Mouse (Mus musculus) heart, postnatal 4 days (tissue): ENCODE measurements around the gene Nsf. TPM values are rescaled to one million over a fixed set of nuclear protein-coding genes. Genes with fewer than 3 reads are reported as not detected.

Source experiments
- DNase-seq: peaks from one replicate; pipeline ENCODE4 v3.0.0; 2021
- total RNA-seq, 2 experiments: library from RNA; stranded (reverse); gene quantifications; 2 replicates each; pipeline ENCODE4 v1.2.3; 2021

Gene Nsf
- total RNA-seq, 2 experiments from 2014 or later: 39.7 to 45.2 TPM

GRCm38 (mm10) chr11:103940887-103941286 is 13.0 kb downstream of the Nsf start:
- DNase-seq: no peak

GRCm38 (mm10) chr11:103937976-103938728 is 15.7 kb downstream of the Nsf start:
- no peak for DNase-seq

GRCm38 (mm10) chr11:103937451-103937850 is 16.4 kb downstream of the Nsf start:
- DNase-seq: no peak

DNA sequence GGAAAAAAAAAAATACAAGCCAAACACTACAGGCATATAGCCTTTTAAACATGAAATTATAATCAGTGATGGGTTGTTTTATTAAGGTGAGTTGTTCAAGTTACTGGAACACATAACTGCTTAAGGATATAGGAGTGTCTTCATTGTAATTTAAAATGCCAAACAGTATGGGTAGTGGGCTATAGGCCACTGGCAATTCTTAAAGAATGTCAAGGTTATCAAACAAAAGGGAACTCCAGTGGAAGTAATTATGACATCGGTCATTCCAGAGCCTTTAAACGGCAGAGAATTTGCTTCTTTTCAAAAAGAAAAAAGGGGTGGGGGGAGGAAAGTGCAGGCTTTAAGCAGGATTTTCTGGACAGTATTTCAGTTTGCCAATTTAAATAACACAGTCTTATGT is 18.1 kb downstream of the Nsf start:
- no peak for DNase-seq

- no peak for DNase-seq
Observed at GRCm38 (mm10) chr11:103933886-103934285, 20.0 kb downstream of the Nsf start.

GRCm38 (mm10) chr11:103923957-103924356 is 29.9 kb downstream of the Nsf start:
- no peak for DNase-seq

GRCm38 (mm10) chr11:103923272-103923671 is 30.6 kb downstream of the Nsf start:
- no peak for DNase-seq

DNA sequence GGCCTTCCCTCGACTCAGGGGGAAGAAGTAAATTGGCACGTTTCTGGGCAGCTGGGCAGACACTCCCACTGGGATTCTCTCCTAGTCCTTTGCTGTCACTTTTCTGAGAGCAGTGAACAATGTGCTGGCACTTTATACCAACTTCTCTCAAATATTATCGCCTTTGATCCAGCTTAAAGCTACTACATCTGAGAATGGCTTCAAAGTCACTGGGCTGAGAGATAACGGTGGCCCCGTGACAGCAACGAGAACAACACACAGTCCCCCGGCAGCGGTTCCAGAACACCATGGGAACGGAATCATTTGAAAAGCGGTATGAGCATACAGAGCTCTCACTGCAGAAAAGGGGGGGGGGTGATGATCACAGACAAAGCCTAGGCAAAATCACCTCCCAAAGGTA is 31.0 kb downstream of the Nsf start:
- DNase-seq: no peak

DNA sequence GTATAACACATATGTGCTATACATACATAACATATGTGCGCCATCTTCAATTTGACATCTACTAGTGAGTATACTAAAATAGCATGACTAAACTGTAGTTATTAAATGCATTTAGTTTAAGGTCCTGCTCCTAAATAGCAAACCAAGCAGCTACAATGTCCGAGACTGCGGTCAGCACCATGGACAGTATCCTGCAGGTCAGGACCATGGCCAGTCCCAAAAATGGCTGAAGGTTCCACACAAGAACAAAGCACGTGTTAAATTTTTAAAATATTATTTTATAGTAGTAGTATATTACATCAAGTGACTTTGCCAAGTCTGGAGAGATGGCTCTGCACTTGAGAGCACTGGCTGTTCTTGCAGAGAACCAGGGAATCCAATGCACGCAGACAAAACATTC is 33.2 kb downstream of the Nsf start:
- peak; percentile 79 for DNase-seq

DNA sequence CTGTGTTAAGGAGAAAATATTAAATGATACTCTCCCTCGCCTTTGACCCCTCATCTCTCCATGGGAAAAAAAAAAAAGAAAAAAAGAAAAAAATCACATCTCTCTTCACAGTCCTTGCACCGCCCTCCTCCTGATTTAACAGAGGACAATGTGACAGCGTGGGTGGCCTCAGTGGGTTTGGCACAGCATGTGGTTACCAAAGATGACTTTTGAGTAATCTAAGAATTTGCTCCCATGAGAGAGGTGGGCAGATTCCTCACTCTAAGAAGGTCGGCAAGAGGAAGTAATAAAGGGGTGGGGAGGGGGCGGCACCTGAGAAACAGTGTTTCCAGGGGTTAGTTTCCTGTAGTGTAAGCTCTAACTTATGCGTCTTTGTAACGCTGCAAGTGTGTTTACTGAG is 37.0 kb downstream of the Nsf start:
- DNase-seq: no peak

DNA sequence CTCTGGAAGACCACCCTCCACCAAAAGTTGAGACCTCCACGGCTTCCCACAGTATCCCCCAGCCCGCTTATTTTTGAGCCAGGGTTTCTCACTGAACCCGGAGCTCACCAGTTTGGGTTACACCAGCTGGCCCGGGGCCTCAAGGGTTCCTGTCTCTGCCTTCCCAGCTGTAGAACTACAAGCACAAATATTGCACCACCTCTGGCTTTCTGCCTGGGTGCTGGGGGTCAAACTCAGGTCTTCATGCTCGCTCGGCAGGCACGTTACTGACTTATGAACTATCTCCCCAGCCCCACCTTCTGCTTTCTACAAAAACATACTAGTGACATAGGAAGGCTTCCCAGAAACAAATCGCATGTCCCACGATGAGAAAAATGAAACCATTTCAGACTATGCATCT is 38.2 kb downstream of the Nsf start:
- DNase-seq: no peak

GRCm38 (mm10) chr11:103910993-103911585 is 42.8 kb downstream of the Nsf start:
- DNase-seq: no peak

GRCm38 (mm10) chr11:103910531-103910930 is 43.3 kb downstream of the Nsf start:
- no peak for DNase-seq

DNA sequence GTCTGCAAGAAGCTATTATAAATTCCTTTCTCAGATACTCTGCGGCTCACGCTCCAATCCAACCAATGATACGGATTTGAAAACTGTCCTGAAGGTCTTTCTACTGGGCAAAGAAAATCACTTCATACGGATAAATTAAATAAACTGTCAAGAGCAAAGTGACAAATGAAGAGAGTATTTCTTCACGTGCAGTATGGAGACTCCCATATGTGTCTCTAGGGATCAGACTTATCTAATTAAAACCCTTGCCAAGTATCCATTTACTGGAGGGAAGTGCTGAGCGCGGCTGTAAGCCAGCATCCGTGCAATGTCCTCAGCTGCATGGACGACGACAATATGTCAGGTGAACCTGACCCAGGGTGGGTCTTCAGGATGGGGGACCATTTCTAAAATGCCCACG is 44.0 kb downstream of the Nsf start:
- DNase-seq: no peak

DNA sequence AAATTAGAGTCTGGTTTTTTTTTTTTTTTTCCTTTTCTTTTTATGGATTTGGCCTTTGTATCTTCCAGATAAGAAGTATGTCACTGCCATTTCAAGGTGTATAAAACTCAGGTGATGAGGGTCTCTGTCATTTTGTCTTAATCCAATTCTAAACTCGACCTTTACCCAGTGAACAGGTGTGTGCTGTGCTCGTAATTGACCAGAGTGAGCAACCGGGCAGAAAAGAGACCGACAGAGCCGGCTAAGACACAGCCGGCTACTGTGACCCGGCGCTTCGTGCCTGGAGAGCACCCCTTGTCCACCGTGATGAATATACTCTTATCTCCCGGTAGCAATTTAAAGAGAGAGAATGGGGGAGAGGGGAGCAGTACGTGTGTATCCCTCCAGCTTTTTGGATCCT is 44.5 kb downstream of the Nsf start:
- no peak for DNase-seq

GRCm38 (mm10) chr11:103906051-103906719 is 47.7 kb downstream of the Nsf start:
- no peak for DNase-seq

DNA sequence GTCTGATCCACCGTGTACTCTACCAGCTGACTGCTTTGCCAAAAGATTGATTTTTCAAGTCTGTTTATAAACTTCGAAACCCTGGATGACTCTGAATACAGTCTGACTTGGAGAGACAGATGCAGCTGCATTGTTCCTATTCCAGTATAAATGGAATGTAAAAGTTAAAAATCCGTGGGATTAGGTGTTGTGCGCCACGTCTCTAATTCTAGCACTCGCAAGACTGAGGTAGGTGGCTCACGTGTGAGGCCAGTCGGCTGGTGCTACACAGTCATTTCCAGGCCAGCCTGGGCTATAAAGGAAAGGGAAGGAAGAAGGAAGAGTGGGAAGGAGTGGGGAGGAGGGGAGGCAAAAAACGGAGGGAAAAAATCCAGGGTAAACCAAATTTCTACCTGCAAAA is 48.4 kb downstream of the Nsf start:
- no peak for DNase-seq

- DNase-seq: no peak
Observed at GRCm38 (mm10) chr11:103901581-103901966, 52.3 kb downstream of the Nsf start.

DNA sequence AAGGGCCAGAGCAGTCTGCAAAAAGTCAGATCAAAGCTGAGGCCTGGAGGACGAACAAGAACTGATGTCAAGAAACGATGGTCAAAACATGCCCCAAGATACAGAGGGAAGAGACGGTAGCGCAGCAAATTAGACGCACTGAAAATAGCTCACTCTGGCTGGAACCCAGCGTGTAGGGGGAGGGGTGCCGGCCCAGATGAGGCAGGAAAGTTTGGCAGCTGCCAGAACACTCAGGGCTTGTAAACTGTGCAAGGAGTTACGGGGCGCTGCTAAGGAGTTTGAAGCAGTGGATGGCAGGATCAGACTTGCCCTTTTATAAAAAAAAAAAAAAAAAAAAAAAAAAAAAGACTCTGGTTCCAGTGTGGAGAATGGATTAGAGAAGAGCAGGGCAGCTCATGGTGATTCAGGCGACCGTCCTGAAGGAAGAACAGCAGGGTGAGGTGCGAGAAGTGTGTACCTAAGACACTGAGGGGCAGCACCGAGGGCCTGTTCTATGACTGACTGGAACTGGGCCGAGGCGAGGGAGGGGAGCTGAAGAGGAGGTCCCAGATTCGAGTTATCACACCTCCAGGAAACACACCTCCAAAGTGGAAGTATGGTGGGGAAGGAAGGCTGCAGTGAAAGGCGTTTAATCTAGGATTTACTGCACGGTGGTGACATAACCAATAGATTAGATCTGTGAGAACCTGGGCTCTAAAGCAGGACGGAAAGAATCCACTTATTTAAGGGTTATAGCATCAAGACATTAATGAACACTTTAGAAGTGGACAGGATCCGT is 52.9 kb downstream of the Nsf start:
- DNase-seq: peak; percentile 78

GRCm38 (mm10) chr11:103896966-103897750 is 56.7 kb downstream of the Nsf start:
- no peak for DNase-seq

DNA sequence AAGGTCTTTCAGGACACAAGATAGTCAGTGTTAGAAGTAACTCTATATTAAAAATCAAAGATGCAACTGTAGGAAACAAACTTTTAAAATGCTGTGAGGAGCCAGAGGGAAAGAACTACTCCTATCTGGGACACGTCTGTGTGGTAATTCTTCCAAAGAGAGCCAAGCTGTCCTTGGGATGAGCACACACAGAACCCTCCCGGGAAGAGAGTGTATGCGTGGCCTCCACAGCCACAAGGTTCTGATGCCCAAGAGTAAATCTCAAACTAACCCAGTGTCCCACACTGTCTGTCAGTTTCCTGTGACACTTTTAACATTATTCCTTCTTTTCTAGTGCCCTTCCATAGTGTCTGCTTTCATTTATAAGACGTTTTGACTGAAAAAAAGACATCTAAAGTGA is 57.8 kb downstream of the Nsf start:
- no peak for DNase-seq

GRCm38 (mm10) chr11:103892831-103893230 is 61.0 kb downstream of the Nsf start:
- no peak for DNase-seq
